Mouse (Mus musculus): ENCODE results near the gene Nat14. TPM values are rescaled to one million over a fixed set of nuclear protein-coding genes. Genes with fewer than 3 reads are reported as not detected.

Gene Nat14
- 0.66 and 1.3 TPM in 2 replicates for polyA plus RNA-seq (2015; fragmentation: Nextera tagmentation; extraction: Ambion mirVana)

DNA sequence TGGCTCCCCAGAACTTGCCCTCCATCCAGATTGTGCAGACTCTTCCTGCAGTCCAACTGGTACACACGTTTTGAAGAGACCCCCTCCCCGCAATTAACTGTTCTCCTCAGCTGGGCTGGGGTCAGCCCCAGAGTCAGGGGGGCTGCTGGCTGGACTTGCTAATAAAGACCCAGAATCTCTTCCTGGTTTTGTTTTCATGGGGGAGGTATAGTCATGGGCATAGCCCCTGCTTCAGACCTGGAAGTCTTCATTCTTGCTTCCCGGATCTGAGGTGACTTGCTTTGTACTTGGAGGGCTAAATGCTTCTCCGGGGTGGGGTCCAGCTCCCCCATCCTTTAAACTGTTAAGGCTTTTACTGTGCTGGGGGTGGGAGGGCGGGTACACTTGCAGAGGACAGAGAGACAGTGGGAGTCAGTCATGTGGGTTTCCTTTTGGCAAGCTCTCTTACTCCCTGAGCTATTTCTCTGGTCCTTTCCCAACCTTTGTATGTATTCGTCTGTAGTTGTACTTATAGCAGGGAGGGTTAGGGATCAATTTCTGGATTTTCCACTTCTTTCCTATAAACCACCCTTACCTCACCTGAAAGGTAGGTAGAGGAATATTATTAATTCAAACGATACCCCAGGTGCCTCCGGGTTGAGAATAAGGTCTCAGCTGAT lies at the start of gene Nat14:
Gene Nat14, plus strand, starts transcription at position 205 of the 659 bp plus-strand sequence.

DNA sequence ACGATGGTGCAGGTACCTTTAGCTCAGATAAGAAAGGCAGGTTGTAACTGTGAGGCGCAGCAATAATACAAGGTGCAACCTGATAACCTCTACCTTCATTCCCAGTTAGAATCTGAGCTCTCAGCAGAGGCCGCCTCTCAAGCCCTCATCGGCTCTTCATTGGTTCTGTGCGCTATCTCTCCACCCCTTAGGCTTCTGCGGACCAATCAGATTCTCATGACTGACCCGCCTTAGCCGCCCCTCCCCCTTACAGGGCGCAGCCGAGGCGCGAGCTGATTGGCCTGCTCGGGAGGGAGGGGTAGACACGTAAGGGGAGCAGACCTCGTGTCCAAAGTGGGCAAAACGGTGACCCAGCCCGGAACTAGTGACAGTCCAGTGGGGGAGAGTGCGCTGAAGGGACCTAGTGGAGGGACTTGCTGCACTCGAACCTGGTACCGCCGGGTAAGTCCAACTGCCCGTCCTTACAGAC lies 45.0 kb upstream of the Nat14 start, which contains the start of gene Isoc2a:
Gene Isoc2a, plus strand, starts transcription at position 401 of the 469 bp plus-strand sequence.

DNA sequence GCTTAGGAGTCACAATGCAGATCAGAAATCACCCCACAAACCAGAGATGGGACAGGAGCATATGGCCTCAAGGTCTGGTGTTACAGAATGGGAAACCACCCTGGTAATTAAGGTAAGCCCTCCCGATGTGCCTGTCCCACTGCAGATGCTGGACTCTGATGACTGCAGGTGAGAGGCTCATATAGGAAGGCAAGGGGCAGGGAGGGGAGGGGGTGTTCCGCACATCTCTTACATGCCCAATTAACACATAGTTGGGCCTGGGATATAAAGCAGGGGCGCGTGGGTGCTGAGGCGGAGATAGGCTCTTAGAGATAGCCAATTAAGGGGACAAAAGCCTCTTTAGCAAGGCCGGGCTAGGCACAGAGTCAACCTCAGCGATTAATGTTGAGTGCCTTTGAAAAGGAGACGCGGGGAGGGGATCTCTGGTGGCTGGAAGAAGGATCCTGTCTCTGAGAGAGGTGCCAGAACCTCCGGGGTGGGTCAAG lies 15.3 kb upstream of the Nat14 start, which contains the start of gene Gm36210:
Gene Gm36210, minus strand, starts transcription at position 51 of the 485 bp plus-strand sequence.

DNA sequence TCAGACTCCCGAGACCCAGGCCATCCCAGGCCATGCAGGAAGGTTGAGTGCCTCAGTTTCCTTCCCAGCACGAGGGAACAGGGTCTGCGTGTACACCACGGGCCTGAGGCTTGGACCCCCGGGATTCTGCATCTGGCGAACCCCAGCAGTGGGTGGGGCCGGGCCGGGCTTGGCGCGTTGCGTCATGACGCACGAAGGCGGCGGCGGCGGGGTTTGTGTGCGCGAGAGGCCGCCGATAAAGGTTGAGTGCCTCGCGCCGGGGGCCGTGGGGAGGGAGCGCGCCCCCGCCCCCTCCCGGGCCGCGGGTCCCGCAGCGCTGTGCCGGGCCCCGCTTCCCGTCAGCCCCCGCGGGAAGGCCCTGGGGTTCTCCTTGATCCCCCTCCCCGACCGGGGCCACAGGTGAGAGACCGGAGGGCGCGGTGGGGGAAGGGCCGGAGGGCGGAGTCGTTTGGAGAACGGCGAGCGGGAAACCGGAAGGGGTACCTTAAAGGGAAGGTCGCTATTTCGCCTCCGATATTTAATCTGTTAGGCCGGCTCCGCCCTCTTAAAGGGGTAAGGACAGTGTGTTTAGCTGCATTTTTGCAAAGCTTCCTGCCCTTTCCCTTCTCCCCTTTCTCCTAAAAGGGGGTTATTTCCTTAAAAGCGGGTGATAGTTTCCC lies 6.7 kb upstream of the Nat14 start, which contains the start of gene Zfp628:
Gene Zfp628, plus strand, starts transcription at position 211 of the 659 bp plus-strand sequence.

DNA sequence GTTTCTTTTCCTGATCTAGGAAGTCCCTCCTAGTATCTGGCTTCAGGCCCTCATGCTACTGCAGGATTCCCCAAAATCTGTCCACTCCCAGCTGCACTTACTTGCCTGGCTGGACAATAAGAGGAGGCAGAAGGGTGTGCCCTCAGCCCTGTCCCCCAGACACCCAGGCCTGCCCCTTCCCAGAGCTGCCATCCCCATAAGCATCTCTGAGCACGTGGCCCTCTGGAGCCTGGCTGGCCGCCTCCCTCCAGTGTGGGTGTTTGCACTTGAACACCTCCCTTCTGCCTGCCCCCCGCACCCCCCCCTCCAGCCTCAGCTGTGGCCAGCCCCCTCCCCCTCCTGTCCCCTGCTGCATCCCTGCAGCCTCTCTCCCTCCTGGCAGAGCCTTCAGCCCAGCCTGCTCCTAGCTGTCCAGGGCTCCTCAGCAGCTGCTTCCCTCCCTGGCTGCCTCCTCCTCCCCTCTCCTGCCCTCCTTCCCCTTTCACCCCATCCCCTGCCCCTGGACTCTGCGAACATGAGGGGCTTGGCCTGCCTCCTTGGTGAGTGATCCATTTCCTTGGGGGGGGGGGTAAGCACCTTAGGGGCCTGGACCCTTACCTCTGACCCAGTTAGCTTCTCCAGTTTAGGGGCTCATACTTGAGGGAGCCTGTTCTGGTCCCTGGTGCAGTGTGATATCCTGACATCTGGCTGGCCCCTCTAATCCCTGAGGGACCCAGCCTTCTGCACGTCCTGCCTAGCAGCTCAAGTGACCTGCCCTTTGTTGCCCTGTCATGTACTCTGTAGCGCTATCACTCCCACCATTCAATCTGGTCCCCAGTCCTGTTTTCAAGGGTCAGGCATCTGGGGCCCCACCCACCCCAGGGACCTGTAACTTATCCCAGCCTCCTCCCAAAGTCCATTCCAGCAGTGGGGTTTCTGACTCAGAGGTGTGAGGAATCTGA lies 3.9 kb downstream of the Nat14 start, which contains the start of gene Ssc5d:
Gene Ssc5d, plus strand, starts transcription at position 345 of the 941 bp plus-strand sequence.

DNA sequence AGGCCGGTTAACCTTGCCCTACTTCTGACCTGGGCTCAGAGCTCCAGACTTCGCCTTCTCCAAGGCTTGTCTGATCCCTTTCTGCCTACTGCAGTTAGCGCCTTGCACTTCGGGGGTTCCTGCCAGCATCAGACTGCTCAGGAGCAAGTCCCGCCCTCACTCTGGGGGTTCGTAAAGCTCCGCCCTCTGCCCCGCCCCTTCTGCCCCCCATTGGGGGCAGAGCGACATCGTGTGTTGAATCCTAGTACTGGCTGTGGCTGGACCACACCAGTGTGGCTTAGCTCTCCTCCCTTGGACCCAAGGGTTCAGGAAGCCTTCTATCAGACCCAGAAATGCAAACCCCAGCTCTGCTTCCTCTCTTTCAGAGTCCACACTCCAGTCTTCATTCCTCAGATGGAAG lies 42.4 kb downstream of the Nat14 start, which contains the start of gene Sbk2:
Gene Sbk2, minus strand, starts transcription at position 135 of the 400 bp plus-strand sequence.

DNA sequence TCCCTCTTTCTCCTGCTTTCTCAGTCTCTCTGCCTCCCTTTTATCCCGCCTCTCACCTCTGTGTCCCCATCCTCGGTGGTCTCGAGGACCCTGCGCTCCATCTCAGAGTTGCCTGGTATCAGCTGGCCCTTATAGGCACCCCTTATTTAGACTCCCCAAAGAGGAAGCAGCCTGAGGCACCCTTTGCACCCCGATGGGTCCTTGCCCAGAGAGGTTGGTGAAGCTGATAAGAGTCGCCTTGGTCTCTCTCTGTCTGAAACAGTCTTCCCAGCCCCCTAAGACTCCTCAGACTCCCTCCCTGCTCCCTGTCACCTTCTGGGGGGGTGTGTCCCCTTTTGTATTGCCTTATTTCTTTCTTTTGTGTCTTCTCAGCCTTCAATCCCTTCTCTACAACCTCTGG lies 49.2 kb downstream of the Nat14 start, which contains the start of gene Sbk3:
Gene Sbk3, minus strand, starts transcription at position 101 of the 400 bp plus-strand sequence.

Other genes starting within 250 kb of the Nat14 start
- 41.2 and 49.2 TPM in 2 replicates for gene Hspbp1, start 237.0 kb upstream of the Nat14 start, polyA plus RNA-seq (2015; fragmentation: Nextera tagmentation; extraction: Ambion mirVana)
- gene Brsk1, start 231.4 kb upstream of the Nat14 start, polyA plus RNA-seq (2015; fragmentation: Nextera tagmentation; extraction: Ambion mirVana) = 0.23 and 0.39 TPM in 2 replicates
- 0.07 TPM in 1 of 2 replicates, not detected in the other for gene Tmem150b, start 196.8 kb upstream of the Nat14 start, polyA plus RNA-seq (2015; fragmentation: Nextera tagmentation; extraction: Ambion mirVana)
- gene Kmt5c, start 181.9 kb upstream of the Nat14 start, polyA plus RNA-seq (2015; fragmentation: Nextera tagmentation; extraction: Ambion mirVana) = 22.4 and 24.9 TPM in 2 replicates
- 18.6 and 22.1 TPM in 2 replicates for gene Cox6b2, start 168.9 kb upstream of the Nat14 start, polyA plus RNA-seq (2015; fragmentation: Nextera tagmentation; extraction: Ambion mirVana)
- not detected in 2 replicates for gene Fam71e2, start 150.7 kb upstream of the Nat14 start, polyA plus RNA-seq (2015; fragmentation: Nextera tagmentation; extraction: Ambion mirVana)
- gene Il11, start 139.2 kb upstream of the Nat14 start, polyA plus RNA-seq (2015; fragmentation: Nextera tagmentation; extraction: Ambion mirVana) = 0.09 TPM in 1 of 2 replicates, not detected in the other
- not detected in 2 replicates for gene Tmem190, start 139.1 kb upstream of the Nat14 start, polyA plus RNA-seq (2015; fragmentation: Nextera tagmentation; extraction: Ambion mirVana)
- gene Tmem238, start 132.4 kb upstream of the Nat14 start, polyA plus RNA-seq (2015; fragmentation: Nextera tagmentation; extraction: Ambion mirVana) = 8.2 and 8.9 TPM in 2 replicates
- 262 and 278 TPM in 2 replicates for gene Rpl28, start 129.2 kb upstream of the Nat14 start, polyA plus RNA-seq (2015; fragmentation: Nextera tagmentation; extraction: Ambion mirVana)
- 106 and 115 TPM in 2 replicates for gene Ube2s, start 109.4 kb upstream of the Nat14 start, polyA plus RNA-seq (2015; fragmentation: Nextera tagmentation; extraction: Ambion mirVana)
- not detected in 2 replicates for gene Shisa7, start 77.3 kb upstream of the Nat14 start, polyA plus RNA-seq (2015; fragmentation: Nextera tagmentation; extraction: Ambion mirVana)
- 3.2 and 8.0 TPM in 2 replicates for gene Isoc2b, start 51.8 kb upstream of the Nat14 start, polyA plus RNA-seq (2015; fragmentation: Nextera tagmentation; extraction: Ambion mirVana)
- 0.87 and 1.4 TPM in 2 replicates for gene Isoc2a, start 44.9 kb upstream of the Nat14 start, polyA plus RNA-seq (2015; fragmentation: Nextera tagmentation; extraction: Ambion mirVana)
- 0.10 TPM in 1 of 2 replicates, not detected in the other for gene Gm36210, start 15.5 kb upstream of the Nat14 start, polyA plus RNA-seq (2015; fragmentation: Nextera tagmentation; extraction: Ambion mirVana)
- gene Zfp628, start 6.8 kb upstream of the Nat14 start, polyA plus RNA-seq (2015; fragmentation: Nextera tagmentation; extraction: Ambion mirVana) = 1.8 and 2.0 TPM in 2 replicates
- gene Ssc5d, start 3.8 kb downstream of the Nat14 start, polyA plus RNA-seq (2015; fragmentation: Nextera tagmentation; extraction: Ambion mirVana) = 8.7 and 10.2 TPM in 2 replicates
- gene Sbk2, start 42.4 kb downstream of the Nat14 start, polyA plus RNA-seq (2015; fragmentation: Nextera tagmentation; extraction: Ambion mirVana) = 6.5 and 8.4 TPM in 2 replicates
- gene Sbk3, start 49.1 kb downstream of the Nat14 start, polyA plus RNA-seq (2015; fragmentation: Nextera tagmentation; extraction: Ambion mirVana) = not detected in 2 replicates
- 9.2 and 12.0 TPM in 2 replicates for gene Zfp579, start 74.1 kb downstream of the Nat14 start, polyA plus RNA-seq (2015; fragmentation: Nextera tagmentation; extraction: Ambion mirVana)
- gene Zfp524, start 92.4 kb downstream of the Nat14 start, polyA plus RNA-seq (2015; fragmentation: Nextera tagmentation; extraction: Ambion mirVana) = 14.0 and 16.9 TPM in 2 replicates
- gene Fiz1, start 92.7 kb downstream of the Nat14 start, polyA plus RNA-seq (2015; fragmentation: Nextera tagmentation; extraction: Ambion mirVana) = 16.4 and 17.7 TPM in 2 replicates
- 0.17 and 1.3 TPM in 2 replicates for gene Gm44973, start 93.5 kb downstream of the Nat14 start, polyA plus RNA-seq (2015; fragmentation: Nextera tagmentation; extraction: Ambion mirVana)
- gene Zfp865, start 98.3 kb downstream of the Nat14 start, polyA plus RNA-seq (2015; fragmentation: Nextera tagmentation; extraction: Ambion mirVana) = 3.0 and 3.2 TPM in 2 replicates
- gene Ccdc106, start 98.5 kb downstream of the Nat14 start, polyA plus RNA-seq (2015; fragmentation: Nextera tagmentation; extraction: Ambion mirVana) = 0.22 and 1.5 TPM in 2 replicates
- gene 4632433K11Rik, start 112.1 kb downstream of the Nat14 start, polyA plus RNA-seq (2015; fragmentation: Nextera tagmentation; extraction: Ambion mirVana) = not detected in 2 replicates
- gene Zfp784, start 116.4 kb downstream of the Nat14 start, polyA plus RNA-seq (2015; fragmentation: Nextera tagmentation; extraction: Ambion mirVana) = 6.2 and 7.1 TPM in 2 replicates
- 15.9 and 17.3 TPM in 2 replicates for gene Zfp580, start 129.5 kb downstream of the Nat14 start, polyA plus RNA-seq (2015; fragmentation: Nextera tagmentation; extraction: Ambion mirVana)
- 37.4 and 39.9 TPM in 2 replicates for gene U2af2, start 140.1 kb downstream of the Nat14 start, polyA plus RNA-seq (2015; fragmentation: Nextera tagmentation; extraction: Ambion mirVana)
- 37.1 and 45.9 TPM in 2 replicates for gene Epn1, start 158.2 kb downstream of the Nat14 start, polyA plus RNA-seq (2015; fragmentation: Nextera tagmentation; extraction: Ambion mirVana)
- not detected in 2 replicates for gene Rfpl4, start 194.9 kb downstream of the Nat14 start, polyA plus RNA-seq (2015; fragmentation: Nextera tagmentation; extraction: Ambion mirVana)
- 1.1 and 1.8 TPM in 2 replicates for gene Rasl2-9, start 203.9 kb downstream of the Nat14 start, polyA plus RNA-seq (2015; fragmentation: Nextera tagmentation; extraction: Ambion mirVana)
- gene Vmn1r55, start 227.6 kb downstream of the Nat14 start, polyA plus RNA-seq (2015; fragmentation: Nextera tagmentation; extraction: Ambion mirVana) = not detected in 2 replicates

Data from skeletal muscle tissue, postnatal 0 days (tissue).